ENCODE assay signal across 12 mouse cellular contexts in the genomic region with DNA sequence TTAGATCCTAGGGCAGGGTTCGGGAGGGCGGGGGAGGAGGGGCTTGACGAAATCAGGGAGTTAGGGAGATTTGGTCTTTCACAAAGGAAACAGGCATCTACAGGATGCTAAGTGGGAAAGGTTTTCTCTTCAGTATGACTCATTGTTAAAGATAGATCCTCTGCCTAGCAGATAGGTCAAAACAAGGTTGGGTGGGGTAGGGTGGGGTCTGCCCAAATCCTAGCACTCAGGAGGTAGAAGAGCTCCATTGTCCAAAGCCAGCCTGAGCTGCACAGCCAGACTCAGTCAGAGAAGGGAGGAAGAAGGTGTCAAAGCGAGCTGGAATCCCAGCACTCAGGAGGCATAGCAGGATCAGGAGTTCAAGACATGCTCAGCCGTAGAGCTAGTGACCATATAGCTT. TPM values are rescaled to one million over a fixed set of nuclear protein-coding genes. Genes with fewer than 3 reads are reported as not detected.
DNase-seq lines count a peak whose midpoint lies in the region; ATAC-seq and TF ChIP-seq lines count a peak whose summit lies in the region.
"Had no signal": no experiment of that assay in that cellular context is flagged by ENCODE, and none has a peak within 500 bp of the region (broad histone marks: within the 10 kb centered on the region; RNA-seq: fewer than 3 reads in every experiment).

No protein-coding gene starts in this region.

- peak overlapping the region; percentile 81; the same call in 1 of the 2 replicates for H3K27ac ChIP-seq in kidney, postnatal 0 days
- peak overlapping the region; percentile 63 for H3K27ac ChIP-seq in ES-Bruce4 (ENCODE audit: insufficient read depth, low read length)
- peak overlapping the region; percentile 98 for H3K27ac ChIP-seq in bone marrow macrophage, adult 2 months (ENCODE audit: insufficient read depth, low read depth, low read length)
- H3K27ac ChIP-seq in liver, embryonic 15.5 days (replicated peaks): no peak overlapping the region; the same call in 1 of the 2 replicates

- no peaks in the 10 kb centered on the region for H3K9me3 ChIP-seq in kidney, postnatal 0 days (replicated peaks; ENCODE audit: low read length)
- no peaks in the 10 kb centered on the region for H3K9me3 ChIP-seq in ES-Bruce4 (replicated peaks; ENCODE audit: control insufficient read depth, insufficient read depth, low read length, poor library complexity, severe bottlenecking)
- H3K9me3 ChIP-seq in liver, embryonic 15.5 days (replicated peaks): no peaks in the 10 kb centered on the region
- H3K9me3 ChIP-seq: midbrain, embryonic 12.5 days had no signal

- H3K9ac ChIP-seq in kidney, postnatal 0 days (ENCODE audit: low read depth, low read length): no peak overlapping the region
- H3K9ac ChIP-seq in ES-Bruce4 (ENCODE audit: low read depth, poor library complexity, severe bottlenecking): no peak overlapping the region
- no peak overlapping the region for H3K9ac ChIP-seq in liver, embryonic 15.5 days

- TF ChIP-seq CTCF in kidney, postnatal 0 days (IDR thresholded peaks at IDR 0.05; ENCODE audit: low read depth): no peak
- no peak for TF ChIP-seq CTCF in ES-Bruce4 (IDR thresholded peaks at IDR 0.05; ENCODE audit: low read depth, low read length)
- no peak for TF ChIP-seq CTCF in bone marrow macrophage, adult 2 months (IDR thresholded peaks at IDR 0.05; ENCODE audit: low read depth, low read length)

- peaks cover 35% of the 10 kb centered on the region for H3K4me1 ChIP-seq in kidney, postnatal 0 days (replicated peaks; ENCODE audit: insufficient read depth, low read length)
- H3K4me1 ChIP-seq in ES-Bruce4 (ENCODE audit: control insufficient read depth, insufficient read depth, low read length): peaks cover 9% of the 10 kb centered on the region
- peaks cover 52% of the 10 kb centered on the region for H3K4me1 ChIP-seq in bone marrow macrophage, adult 2 months (ENCODE audit: control insufficient read depth, insufficient read depth, low read length)
- peaks cover 49% of the 10 kb centered on the region for H3K4me1 ChIP-seq in liver, embryonic 15.5 days (replicated peaks)

- WGBS in kidney, postnatal 0 days: 70% methylated on average over 5 of the region's 5 CpGs
- 54% methylated on average over 5 of the region's 5 CpGs for WGBS in liver, embryonic 15.5 days (ENCODE audit: insufficient replicate concordance)

- H3K4me3 ChIP-seq in kidney, postnatal 0 days (replicated peaks; ENCODE audit: low read depth, low read length): no peak overlapping the region
- no peak overlapping the region for H3K4me3 ChIP-seq in ES-Bruce4 (ENCODE audit: low read depth, low read length)
- H3K4me3 ChIP-seq in bone marrow macrophage, adult 2 months (ENCODE audit: insufficient read depth, low read length): peak overlapping the region; percentile 17; the same call in 1 of the 2 replicates
- no peak overlapping the region for H3K4me3 ChIP-seq in liver, embryonic 15.5 days (replicated peaks)

- peak; percentile 56 for TF ChIP-seq EP300 in ES-Bruce4 (IDR thresholded peaks at IDR 0.05; ENCODE audit: insufficient read depth, low read depth, low read length)

- no peak for ATAC-seq in kidney, postnatal 0 days (replicated peaks; ENCODE audit: low FRiP score, low read depth)
- ATAC-seq in liver, embryonic 15.5 days (ENCODE audit: insufficient read depth): no peak
- ATAC-seq: CD4-positive, CD25-positive, alpha-beta regulatory T cell, adult 4 months; hindbrain, embryonic 16.5 days had no signal

- H3K27me3 ChIP-seq in kidney, postnatal 0 days (ENCODE audit: insufficient read depth, low read length): no peaks in the 10 kb centered on the region
- H3K27me3 ChIP-seq in ES-Bruce4 (ENCODE audit: control insufficient read depth, insufficient read depth, low read length, poor library complexity, severe bottlenecking): no peaks in the 10 kb centered on the region
- peaks cover 30% of the 10 kb centered on the region; the same call in 1 of the 2 replicates for H3K27me3 ChIP-seq in liver, embryonic 15.5 days

- no peak for TF ChIP-seq POLR2A in ES-Bruce4 (IDR thresholded peaks at IDR 0.05; ENCODE audit: insufficient read depth, low read length)
- no peak for TF ChIP-seq POLR2A in bone marrow macrophage, adult 2 months (IDR thresholded peaks at IDR 0.05; ENCODE audit: borderline replicate concordance, low read depth, low read length)

- no peak overlapping the region for H3K4me2 ChIP-seq in kidney, postnatal 0 days (ENCODE audit: low read length)
- H3K4me2 ChIP-seq in liver, embryonic 15.5 days: 0 out of 2 replicates have a peak overlapping the region, but pooled peaks have one; percentile 90

- DNase-seq in kidney, postnatal 0 days (ENCODE audit: low spot score): no peak
- DNase-seq in kidney, adult 18-20 months: no peak
- DNase-seq in thymus, postnatal 36 days: no peak
- no peak for DNase-seq in urinary bladder, adult 2 months (ENCODE audit: low spot score)
- DNase-seq: cerebellum, adult 18-20 months had no signal

- H3K36me3 ChIP-seq in kidney, postnatal 0 days (ENCODE audit: insufficient read depth, low read length): no peaks in the 10 kb centered on the region
- H3K36me3 ChIP-seq in ES-Bruce4 (ENCODE audit: control insufficient read depth, insufficient read depth, low read length, poor library complexity, severe bottlenecking): no peaks in the 10 kb centered on the region
- no peaks in the 10 kb centered on the region for H3K36me3 ChIP-seq in liver, embryonic 15.5 days (replicated peaks)
- H3K36me3 ChIP-seq: midbrain, embryonic 12.5 days had no signal

RNA-seq across cellular contexts. Expression of gene Plod1, which starts 0.9 kb away (rescaled TPM):
- 38.1 and 38.2 TPM in 2 replicates for polyA plus RNA-seq in kidney, postnatal 0 days (2015; fragmentation: Nextera tagmentation; extraction: Ambion mirVana)
- 21.7 and 26.3 TPM in 2 replicates for polyA plus RNA-seq in ES-Bruce4 (2011; ENCODE audit: insufficient read depth, insufficient read length, low read depth, missing spikeins)
- 95.3 and 101 TPM in 2 replicates for polyA plus RNA-seq in bone marrow macrophage, adult 2 months (2012; ENCODE audit: insufficient read depth, insufficient read length, missing spikeins)
- 29.0 and 30.6 TPM in 2 replicates for polyA plus RNA-seq in liver, embryonic 15.5 days (2015; fragmentation: Nextera tagmentation; extraction: Ambion mirVana)
- 42.5 and 50.1 TPM in 2 replicates for polyA plus RNA-seq in urinary bladder, adult 2 months (2012; rRNA removed)

RNA-seq across cellular contexts. Expression of gene 2510039O18Rik, which starts 3.2 kb away (rescaled TPM):
- polyA plus RNA-seq in kidney, postnatal 0 days (2015; fragmentation: Nextera tagmentation; extraction: Ambion mirVana): 17.0 and 21.1 TPM in 2 replicates
- polyA plus RNA-seq in ES-Bruce4 (2011; ENCODE audit: insufficient read depth, insufficient read length, low read depth, missing spikeins): 23.1 and 23.3 TPM in 2 replicates
- polyA plus RNA-seq in bone marrow macrophage, adult 2 months (2012; ENCODE audit: insufficient read depth, insufficient read length, missing spikeins): 57.5 and 59.0 TPM in 2 replicates
- 7.8 and 8.9 TPM in 2 replicates for polyA plus RNA-seq in liver, embryonic 15.5 days (2015; fragmentation: Nextera tagmentation; extraction: Ambion mirVana)
- 47.0 and 48.2 TPM in 2 replicates for polyA plus RNA-seq in urinary bladder, adult 2 months (2012; rRNA removed)

RNA-seq across cellular contexts. Expression of gene Mfn2, which starts 33.0 kb away (rescaled TPM):
- 28.9 and 33.8 TPM in 2 replicates for polyA plus RNA-seq in kidney, postnatal 0 days (2015; fragmentation: Nextera tagmentation; extraction: Ambion mirVana)
- polyA plus RNA-seq in ES-Bruce4 (2011; ENCODE audit: insufficient read depth, insufficient read length, low read depth, missing spikeins): 14.6 and 16.7 TPM in 2 replicates
- polyA plus RNA-seq in bone marrow macrophage, adult 2 months (2012; ENCODE audit: insufficient read depth, insufficient read length, missing spikeins): 21.6 and 25.6 TPM in 2 replicates
- polyA plus RNA-seq in liver, embryonic 15.5 days (2015; fragmentation: Nextera tagmentation; extraction: Ambion mirVana): 15.5 and 15.6 TPM in 2 replicates
- 49.7 and 68.9 TPM in 2 replicates for polyA plus RNA-seq in urinary bladder, adult 2 months (2012; rRNA removed)

RNA-seq across cellular contexts. Expression of gene Nppb, which starts 48.1 kb away (rescaled TPM):
- not detected in 2 replicates for polyA plus RNA-seq in kidney, postnatal 0 days (2015; fragmentation: Nextera tagmentation; extraction: Ambion mirVana)
- 0.87 and 2.1 TPM in 2 replicates for polyA plus RNA-seq in ES-Bruce4 (2011; ENCODE audit: insufficient read depth, insufficient read length, low read depth, missing spikeins)
- polyA plus RNA-seq in bone marrow macrophage, adult 2 months (2012; ENCODE audit: insufficient read depth, insufficient read length, missing spikeins): not detected in 2 replicates
- polyA plus RNA-seq in liver, embryonic 15.5 days (2015; fragmentation: Nextera tagmentation; extraction: Ambion mirVana): not detected in 2 replicates
- 0.09 TPM in 1 of 2 replicates, not detected in the other for polyA plus RNA-seq in urinary bladder, adult 2 months (2012; rRNA removed)
- polyA plus RNA-seq: CD4-positive, CD25-positive, alpha-beta regulatory T cell, adult 4 months; liver, embryonic 16.5 days; midbrain, embryonic 12.5 days had no signal
